Mouse (Mus musculus) central nervous system, embryonic 14 days (tissue): ENCODE measurements around the gene Olfr551. TPM values are rescaled to one million over a fixed set of nuclear protein-coding genes. Genes with fewer than 3 reads are reported as not detected.

Experiments used
- polyA plus RNA-seq: library from polyadenylated mRNA; depleted of rRNA; stranded (reverse); fragments of >200 nt; gene quantifications from 2 replicates; pipeline ENCODE4 v1.2.3, GENCODE M21; 2012; rRNA removed

The Olfr551 gene
- not detected in 2 replicates for polyA plus RNA-seq

GRCm38 (mm10) chr7:102591786-102592185 is at the start of gene Olfr551:
Gene Olfr551 (minus strand): TSS chr7:102591886.

DNA sequence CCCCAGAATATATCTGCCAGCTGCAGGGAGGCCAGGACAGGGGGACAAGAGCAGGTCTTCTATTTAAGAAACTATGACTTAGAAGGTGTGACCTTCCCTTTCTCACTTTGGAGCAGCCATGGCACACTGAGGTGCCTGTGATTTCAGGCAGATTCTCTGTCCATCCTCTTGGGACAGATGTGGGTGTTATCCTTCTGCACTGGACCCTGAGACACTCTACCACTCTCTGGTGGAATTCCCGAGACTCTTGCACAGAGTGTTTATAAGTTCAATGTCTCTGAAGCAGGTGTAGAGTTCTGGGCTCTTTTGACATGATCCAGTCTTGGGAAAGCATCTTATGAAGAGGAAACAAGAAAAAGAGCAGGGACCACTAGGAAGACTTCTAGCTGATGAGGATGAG is 46.4 kb upstream of the Olfr551 start, which contains the start of gene Olfr554:
TSS of gene Olfr554 (plus strand) at position 301 of the 400 bp plus-strand sequence.

DNA sequence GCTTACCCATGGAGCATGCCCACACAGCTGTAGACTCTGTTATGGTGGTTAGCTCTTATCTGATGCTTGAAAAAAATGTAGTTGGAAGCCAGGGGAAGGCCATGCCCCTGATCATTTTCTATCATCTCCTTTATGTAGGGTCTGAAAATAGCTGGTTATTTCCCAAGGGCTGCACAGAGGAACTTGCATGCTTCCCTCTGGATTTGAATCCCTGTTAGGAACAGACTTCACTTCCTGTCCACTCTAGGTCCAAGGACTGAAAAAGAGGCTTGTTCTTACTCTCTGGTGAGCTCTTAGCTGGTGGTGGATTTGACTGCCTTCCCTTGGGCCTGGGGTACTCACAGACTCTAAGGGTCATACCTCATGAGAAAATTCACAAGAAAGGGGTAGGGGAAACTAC is 26.4 kb upstream of the Olfr551 start, which contains the start of gene Olfr553:
TSS of gene Olfr553 (minus strand) at position 101 of the 400 bp plus-strand sequence.

GRCm38 (mm10) chr7:102597378-102598031 is 5.8 kb upstream of the Olfr551 start, which contains the start of gene Olfr552:
Gene Olfr552 (plus strand): TSS chr7:102597770.

GRCm38 (mm10) chr7:102571142-102571541 is 20.5 kb downstream of the Olfr551 start, which contains the start of gene Olfr550:
Gene Olfr550 (plus strand): TSS chr7:102571442.

GRCm38 (mm10) chr7:102564999-102565997 is 26.4 kb downstream of the Olfr551 start, which contains the start of gene Trim21:
Gene Trim21 (minus strand): TSS chr7:102565486.

DNA sequence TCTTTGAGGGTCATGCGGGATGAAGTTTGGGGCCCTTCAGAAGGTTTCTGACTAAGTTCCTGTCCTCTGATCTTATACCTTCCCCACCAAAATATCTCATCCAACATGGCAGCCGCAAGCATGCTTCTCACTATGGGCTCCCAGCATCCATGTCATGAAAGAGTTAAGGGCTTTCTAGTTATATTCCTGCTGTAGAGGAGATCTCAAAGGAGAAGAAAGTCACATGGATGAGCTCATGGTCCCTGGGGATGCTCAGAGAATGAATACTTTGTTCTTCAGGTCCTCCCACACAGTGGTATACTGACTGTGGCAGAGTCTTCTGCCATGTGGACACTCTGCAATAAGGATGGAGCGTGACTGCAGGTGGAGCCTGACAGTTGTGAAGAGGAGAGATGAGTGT is 42.1 kb downstream of the Olfr551 start, which contains the start of gene Olfr549:
TSS of gene Olfr549 (plus strand) at position 301 of the 400 bp plus-strand sequence.

GRCm38 (mm10) chr7:102540596-102540995 is 51.1 kb downstream of the Olfr551 start, which contains the start of gene Olfr548-ps1:
Gene Olfr548-ps1 (plus strand): TSS chr7:102540896.

DNA sequence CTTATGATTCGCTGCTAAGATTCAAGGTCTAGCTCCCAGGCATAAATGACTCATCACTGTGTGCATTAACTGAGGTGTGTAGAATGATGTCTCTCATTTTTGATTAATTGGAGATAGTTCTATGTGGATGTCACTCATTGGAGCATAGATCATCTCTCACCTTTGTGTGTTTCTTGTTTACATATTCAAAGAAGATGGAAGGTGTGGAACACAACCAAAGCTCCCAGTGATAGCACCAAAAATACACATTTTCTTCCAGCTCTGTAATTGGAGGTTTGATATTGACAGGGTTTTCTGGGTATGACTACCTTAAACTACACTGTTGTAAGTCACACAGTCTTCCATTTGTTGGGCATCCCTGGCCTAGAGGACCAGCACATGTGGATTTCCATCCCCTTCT is 57.2 kb downstream of the Olfr551 start, which contains the start of gene Olfr547:
TSS of gene Olfr547 (plus strand) at position 301 of the 400 bp plus-strand sequence.

Other genes with a start within 250 kb of the Olfr551 start
- gene Rrm1, start 150.2 kb downstream of the Olfr551 start, polyA plus RNA-seq, result 56.1 and 67.0 TPM in 2 replicates
- not detected in 2 replicates for gene Olfr543, start 110.2 kb downstream of the Olfr551 start, polyA plus RNA-seq
- gene Olfr544, start 103.6 kb downstream of the Olfr551 start, polyA plus RNA-seq, result not detected in 2 replicates
- not detected in 2 replicates for gene Olfr545, start 92.3 kb downstream of the Olfr551 start, polyA plus RNA-seq
- gene Olfr547, start 57.1 kb downstream of the Olfr551 start, polyA plus RNA-seq, result not detected in 2 replicates
- not detected in 2 replicates for gene Olfr548-ps1, start 51.0 kb downstream of the Olfr551 start, polyA plus RNA-seq
- not detected in 2 replicates for gene Olfr549, start 42.0 kb downstream of the Olfr551 start, polyA plus RNA-seq
- 2.2 and 3.0 TPM in 2 replicates for gene Trim21, start 26.4 kb downstream of the Olfr551 start, polyA plus RNA-seq
- not detected in 2 replicates for gene Olfr550, start 20.4 kb downstream of the Olfr551 start, polyA plus RNA-seq
- 0.01 TPM in 1 of 2 replicates, not detected in the other for gene Olfr552, start 5.9 kb upstream of the Olfr551 start, polyA plus RNA-seq
- gene Olfr553, start 26.3 kb upstream of the Olfr551 start, polyA plus RNA-seq, result not detected in 2 replicates
- gene Olfr554, start 46.5 kb upstream of the Olfr551 start, polyA plus RNA-seq, result not detected in 2 replicates
- gene Olfr555, start 66.9 kb upstream of the Olfr551 start, polyA plus RNA-seq, result not detected in 2 replicates
- not detected in 2 replicates for gene Olfr556, start 73.0 kb upstream of the Olfr551 start, polyA plus RNA-seq
- 14.8 and 22.7 TPM in 2 replicates for gene Trim68, start 95.4 kb upstream of the Olfr551 start, polyA plus RNA-seq
- gene Olfr557, start 104.0 kb upstream of the Olfr551 start, polyA plus RNA-seq, result not detected in 2 replicates
- gene Olfr558, start 110.3 kb upstream of the Olfr551 start, polyA plus RNA-seq, result 0.07 and 0.29 TPM in 2 replicates
- gene Olfr33, start 127.2 kb upstream of the Olfr551 start, polyA plus RNA-seq, result not detected in 2 replicates
- not detected in 2 replicates for gene Olfr559, start 135.6 kb upstream of the Olfr551 start, polyA plus RNA-seq
- gene Olfr560, start 167.5 kb upstream of the Olfr551 start, polyA plus RNA-seq, result not detected in 2 replicates
- 0.09 and 0.43 TPM in 2 replicates for gene Olfr78, start 167.6 kb upstream of the Olfr551 start, polyA plus RNA-seq
- gene Olfr561, start 179.3 kb upstream of the Olfr551 start, polyA plus RNA-seq, result not detected in 2 replicates
- not detected in 2 replicates for gene Olfr564, start 211.6 kb upstream of the Olfr551 start, polyA plus RNA-seq